10 mouse cellular contexts compared by ENCODE assay signal in the genomic region with DNA sequence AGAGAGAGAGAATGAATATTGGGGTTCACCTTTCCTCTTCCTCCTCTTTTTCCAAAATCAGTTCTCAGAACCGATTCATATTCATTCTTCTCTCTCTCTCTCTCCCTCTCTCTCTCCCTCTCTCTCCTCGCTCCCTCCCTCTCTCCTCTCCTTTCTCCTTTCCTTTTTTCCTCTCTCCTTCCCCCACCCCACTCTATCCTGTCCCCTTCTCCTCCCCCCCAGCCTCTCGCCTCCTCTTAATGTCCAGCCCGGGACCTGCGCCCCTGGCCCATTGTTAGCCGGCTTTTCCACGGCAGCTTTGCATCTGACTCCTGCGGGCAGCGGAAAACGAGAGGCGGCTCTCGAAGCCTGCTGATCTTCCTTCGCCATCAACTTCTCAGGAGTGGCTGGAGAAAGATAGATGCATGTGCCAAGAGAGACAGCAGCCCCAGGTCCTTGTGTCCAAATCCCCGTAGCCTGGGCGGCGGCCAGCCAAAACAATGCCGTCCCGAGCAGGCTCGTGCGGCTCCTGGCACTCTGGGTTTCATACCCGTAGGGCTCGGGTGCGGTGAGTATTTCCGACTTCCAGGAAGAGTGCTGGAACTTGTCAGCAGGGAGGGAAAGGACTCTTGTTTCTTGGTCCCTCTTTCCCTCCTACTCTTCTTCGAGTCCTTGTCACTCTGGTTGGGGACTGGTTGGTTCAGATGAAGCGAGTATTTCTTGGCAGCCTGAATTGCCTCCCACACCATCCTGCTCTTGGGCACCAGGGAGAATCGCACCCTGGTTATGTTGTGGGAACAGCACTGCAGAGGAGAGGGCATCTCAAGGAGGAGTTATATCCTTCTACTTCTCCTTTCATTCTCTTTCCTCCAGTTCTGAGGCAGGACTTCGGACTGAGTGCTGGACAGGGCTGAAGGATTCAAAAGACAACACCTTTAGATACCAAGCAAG. TPM values are rescaled to one million over a fixed set of nuclear protein-coding genes. Genes with fewer than 3 reads are reported as not detected.
DNase-seq lines count a peak whose midpoint lies in the region; ATAC-seq and TF ChIP-seq lines count a peak whose summit lies in the region.
"Had no signal": no experiment of that assay in that cellular context is flagged by ENCODE, and none has a peak within 500 bp of the region (broad histone marks: within the 10 kb centered on the region; RNA-seq: fewer than 3 reads in every experiment).

No protein-coding gene starts in this region.

- no peak for TF ChIP-seq POLR2A in liver, adult 2 months (IDR thresholded peaks at IDR 0.05; ENCODE audit: extremely low read depth, insufficient read depth, low read length)

- H3K4me1 ChIP-seq in liver, adult 2 months (ENCODE audit: control insufficient read depth, insufficient read depth, low read length): no peaks in the 10 kb centered on the region; the same call in 1 of the 2 replicates
- H3K4me1 ChIP-seq in neural tube, embryonic 14.5 days (ENCODE audit: control insufficient read depth, insufficient read depth, low read length): peaks cover 78% of the 10 kb centered on the region

- DNase-seq in liver, adult 2 months (ENCODE audit: extremely low read depth, low read depth, low spot score): no peak
- DNase-seq in liver: no peak
- peak; percentile 49 for DNase-seq in gonadal fat pad, adult 2 months (ENCODE audit: low read depth)
- DNase-seq in kidney, postnatal 10 days: peak; percentile 68
- DNase-seq in frontal cortex, postnatal 10 days (ENCODE audit: low spot score in 2 of 2): no peak
- no peak for DNase-seq in ovary, adult 18-20 months (ENCODE audit: low spot score)
- DNase-seq in layer of hippocampus, adult 11-12 months (ENCODE audit: low spot score): no peak

- H3K9me3 ChIP-seq in neural tube, embryonic 14.5 days (ENCODE audit: control insufficient read depth, low read length): no peaks in the 10 kb centered on the region
- H3K9me3 ChIP-seq: embryonic facial prominence, embryonic 15.5 days had no signal

- TF ChIP-seq CTCF in liver, adult 2 months (IDR thresholded peaks at IDR 0.05; ENCODE audit: low read depth, low read length): no peak

- no peaks in the 10 kb centered on the region for H3K79me2 ChIP-seq in liver, adult 2 months (ENCODE audit: control insufficient read depth, insufficient read depth, low read length)

- H3K36me3 ChIP-seq in liver, adult 2 months (ENCODE audit: control insufficient read depth, insufficient read depth, low read length): no peaks in the 10 kb centered on the region
- peaks cover 7% of the 10 kb centered on the region; the same call in 1 of the 2 replicates for H3K36me3 ChIP-seq in neural tube, embryonic 14.5 days (ENCODE audit: control insufficient read depth, insufficient read depth, low read length)
- H3K36me3 ChIP-seq: embryonic facial prominence, embryonic 15.5 days had no signal

- peaks cover 25% of the 10 kb centered on the region; the same call in 1 of the 2 replicates for H3K27me3 ChIP-seq in liver, adult 2 months (ENCODE audit: control insufficient read depth, insufficient read depth, low read length)
- no peaks in the 10 kb centered on the region for H3K27me3 ChIP-seq in neural tube, embryonic 14.5 days (ENCODE audit: control insufficient read depth, insufficient read depth, low read length)

- peak overlapping the region; percentile 81 for H3K4me2 ChIP-seq in neural tube, embryonic 14.5 days (ENCODE audit: low read depth, low read length)
- H3K4me2 ChIP-seq: embryonic facial prominence, embryonic 15.5 days had no signal

- 7% methylated on average over 28 of the region's 28 CpGs for WGBS in liver, adult 2 months
- 2% methylated on average over 28 of the region's 28 CpGs for WGBS in neural tube, embryonic 14.5 days

- ATAC-seq in neural tube, embryonic 14.5 days (ENCODE audit: low read depth): no peak

- peak overlapping the region; percentile 58 for H3K27ac ChIP-seq in liver, adult 2 months (replicated peaks; ENCODE audit: insufficient read depth, low read depth, low read length)
- H3K27ac ChIP-seq in neural tube, embryonic 14.5 days (ENCODE audit: low read depth, low read length): peak overlapping the region; percentile 99
- H3K27ac ChIP-seq: embryonic facial prominence, embryonic 15.5 days had no signal

- H3K4me3 ChIP-seq in liver, adult 2 months (ENCODE audit: insufficient read depth, low read depth, low read length): peak overlapping the region; percentile 42
- peak overlapping the region; percentile 43 for H3K4me3 ChIP-seq in neural tube, embryonic 14.5 days (ENCODE audit: low read depth, low read length)
- H3K4me3 ChIP-seq: embryonic facial prominence, embryonic 15.5 days had no signal

- H3K9ac ChIP-seq in liver, adult 2 months (ENCODE audit: low read depth, low read length): peak overlapping the region; percentile 56
- H3K9ac ChIP-seq in neural tube, embryonic 14.5 days (replicated peaks; ENCODE audit: low read depth, low read length): peak overlapping the region; percentile 82
- H3K9ac ChIP-seq: embryonic facial prominence, embryonic 15.5 days had no signal

RNA-seq across cellular contexts. Expression of a gene that starts 1.1 kb away (rescaled TPM):
- 0.09 and 0.40 TPM in 2 replicates for total RNA-seq in liver, adult 2 months (2014; rRNA removed)
- 0.27 and 0.34 TPM in 2 replicates for polyA plus RNA-seq in liver, adult 2 months (2012; rRNA removed)
- polyA plus RNA-seq in gonadal fat pad, adult 2 months (2012; rRNA removed): 1.6 and 2.4 TPM in 2 replicates
- 7.0 and 8.8 TPM in 2 replicates for polyA plus RNA-seq in neural tube, embryonic 14.5 days (2014; fragmentation: Nextera tagmentation; extraction: Ambion mirVana)
- total RNA-seq: MEL had no signal

RNA-seq across cellular contexts. Expression of a gene that starts 7.6 kb away (rescaled TPM):
- 0.13 TPM in 1 of 2 replicates, not detected in the other for total RNA-seq in liver, adult 2 months (2014; rRNA removed)
- polyA plus RNA-seq in liver, adult 2 months (2012; rRNA removed): 0.10 and 0.18 TPM in 2 replicates
- polyA plus RNA-seq in gonadal fat pad, adult 2 months (2012; rRNA removed): 1.3 and 1.7 TPM in 2 replicates
- polyA plus RNA-seq in neural tube, embryonic 14.5 days (2014; fragmentation: Nextera tagmentation; extraction: Ambion mirVana): 0.76 and 0.92 TPM in 2 replicates
- total RNA-seq: MEL had no signal

RNA-seq across cellular contexts. Expression of a gene that starts 11.6 kb away (rescaled TPM):
- total RNA-seq in liver, adult 2 months (2014; rRNA removed): 0.09 TPM in 1 of 2 replicates, not detected in the other
- polyA plus RNA-seq in liver, adult 2 months (2012; rRNA removed): 0.02 TPM in 2 replicates
- polyA plus RNA-seq in gonadal fat pad, adult 2 months (2012; rRNA removed): 0.32 and 0.38 TPM in 2 replicates
- 1.8 and 2.2 TPM in 2 replicates for polyA plus RNA-seq in neural tube, embryonic 14.5 days (2014; fragmentation: Nextera tagmentation; extraction: Ambion mirVana)
- total RNA-seq: MEL had no signal
- polyA plus RNA-seq: embryonic facial prominence, embryonic 15.5 days had no signal

RNA-seq across cellular contexts. Expression of a gene that starts 25.8 kb away (rescaled TPM):
- 0.28 TPM in 1 of 2 replicates, not detected in the other for total RNA-seq in liver, adult 2 months (2014; rRNA removed)
- 0.23 and 0.39 TPM in 2 replicates for polyA plus RNA-seq in liver, adult 2 months (2012; rRNA removed)
- 3.1 and 3.7 TPM in 2 replicates for polyA plus RNA-seq in gonadal fat pad, adult 2 months (2012; rRNA removed)
- polyA plus RNA-seq in neural tube, embryonic 14.5 days (2014; fragmentation: Nextera tagmentation; extraction: Ambion mirVana): 1.6 and 2.7 TPM in 2 replicates
- total RNA-seq: MEL had no signal

RNA-seq across cellular contexts. Expression of a gene that starts 38.7 kb away (rescaled TPM):
- 0.28 and 0.40 TPM in 2 replicates for total RNA-seq in liver, adult 2 months (2014; rRNA removed)
- 0.10 and 0.16 TPM in 2 replicates for polyA plus RNA-seq in liver, adult 2 months (2012; rRNA removed)
- 5.3 and 10.2 TPM in 2 replicates for polyA plus RNA-seq in gonadal fat pad, adult 2 months (2012; rRNA removed)
- polyA plus RNA-seq in neural tube, embryonic 14.5 days (2014; fragmentation: Nextera tagmentation; extraction: Ambion mirVana): 20.9 and 30.6 TPM in 2 replicates
- total RNA-seq: MEL had no signal

Comparison
In these comparisons a context has a peak if more than half of its experiments do, and no peak if none do; other contexts are left out.
1. DNase-seq: peak in gonadal fat pad, adult 2 months (single experiment) and kidney, postnatal 10 days (single experiment); none in liver, adult 2 months (single experiment), liver (single experiment), frontal cortex, postnatal 10 days (0 of 2), ovary, adult 18-20 months (single experiment) and layer of hippocampus, adult 11-12 months (single experiment).